Mouse (Mus musculus): ENCODE measurements at regions not wholly inside any gene's neighbourhood (a gene's known extent, or its start where the extent isn't known, plus 50 kb on each side); places are given as distances from the start of the nearest gene placed in this dataset.

- no peak for DNase-seq (ENCODE audit: low read depth, low spot score)
These were observed 82.2 kb upstream of the Sulf2 start for GRCm38 (mm10) chr2:166237554-166238269.

- DNase-seq (ENCODE audit: low read depth, low spot score): no peak
These were observed 80.6 kb upstream of the Sulf2 start for GRCm38 (mm10) chr2:166236102-166236501.

- DNase-seq (ENCODE audit: low read depth, low spot score): no peak
These were observed 79.2 kb upstream of the Sulf2 start for GRCm38 (mm10) chr2:166234579-166235212.

- DNase-seq (ENCODE audit: low read depth, low spot score): no peak
These were observed 77.8 kb upstream of the Sulf2 start for GRCm38 (mm10) chr2:166233246-166233645.

GRCm38 (mm10) chr2:166232376-166232775 is 76.9 kb upstream of the Sulf2 start:
- no peak for DNase-seq (ENCODE audit: low read depth, low spot score)

GRCm38 (mm10) chr2:166230617-166231016 is 75.2 kb upstream of the Sulf2 start:
- no peak for DNase-seq (ENCODE audit: low read depth, low spot score)

GRCm38 (mm10) chr2:166228356-166228755 is 72.9 kb upstream of the Sulf2 start:
- DNase-seq (ENCODE audit: low read depth, low spot score): no peak

GRCm38 (mm10) chr2:166227496-166227895 is 72.0 kb upstream of the Sulf2 start:
- peak; percentile 34 for DNase-seq (ENCODE audit: low read depth, low spot score)

GRCm38 (mm10) chr2:166226929-166227328 is 71.5 kb upstream of the Sulf2 start:
- no peak for DNase-seq (ENCODE audit: low read depth, low spot score)

- DNase-seq (ENCODE audit: low read depth, low spot score): no peak
These were observed 70.9 kb upstream of the Sulf2 start for GRCm38 (mm10) chr2:166226331-166226730.

- DNase-seq (ENCODE audit: low read depth, low spot score): no peak
These were observed 69.9 kb upstream of the Sulf2 start for GRCm38 (mm10) chr2:166225354-166225753.

GRCm38 (mm10) chr2:166218783-166219182 is 63.3 kb upstream of the Sulf2 start:
- no peak for DNase-seq (ENCODE audit: low read depth, low spot score)

- no peak for DNase-seq (ENCODE audit: low read depth, low spot score)
These were observed 61.0 kb upstream of the Sulf2 start for GRCm38 (mm10) chr2:166216512-166216865.

GRCm38 (mm10) chr2:166215610-166216511 is 60.4 kb upstream of the Sulf2 start:
- no peak for DNase-seq (ENCODE audit: low read depth, low spot score)

- DNase-seq (ENCODE audit: low read depth, low spot score): no peak
These were observed 59.7 kb upstream of the Sulf2 start for GRCm38 (mm10) chr2:166215191-166215590.

- DNase-seq (ENCODE audit: low read depth, low spot score): no peak
These were observed 51.7 kb upstream of the Sulf2 start for GRCm38 (mm10) chr2:166207145-166207508.

- DNase-seq (ENCODE audit: low read depth, low spot score): no peak
These were observed 51.1 kb upstream of the Sulf2 start for GRCm38 (mm10) chr2:166206396-166207144.
